8 mouse cellular contexts compared by ENCODE assay signal in the genomic region with DNA sequence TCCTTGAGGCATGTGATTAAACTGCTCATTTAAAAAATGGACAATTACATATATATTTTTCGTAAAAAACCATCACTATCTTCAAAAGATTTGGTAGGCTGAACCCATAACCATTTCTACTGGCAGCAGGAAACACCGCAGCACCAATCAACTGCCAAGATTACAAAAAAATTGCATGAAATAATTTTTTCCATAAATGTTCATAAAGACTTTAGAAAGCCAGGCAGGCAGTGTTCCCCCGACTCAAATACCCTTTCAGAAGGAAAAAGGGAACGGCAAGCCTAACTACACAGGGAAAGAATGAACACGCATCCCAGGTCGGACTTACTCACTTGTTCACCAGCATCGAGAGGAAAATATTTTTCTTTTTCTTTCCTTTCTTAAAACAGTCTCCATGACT. TPM values are rescaled to one million over a fixed set of nuclear protein-coding genes. Genes with fewer than 3 reads are reported as not detected.
DNase-seq lines count a peak whose midpoint lies in the region; ATAC-seq and TF ChIP-seq lines count a peak whose summit lies in the region.

No protein-coding gene starts in this region.

- no peaks in the 10 kb centered on the region for H3K9me3 ChIP-seq in lung, embryonic 15.5 days
- no peaks in the 10 kb centered on the region for H3K9me3 ChIP-seq in intestine, embryonic 14.5 days (ENCODE audit: control insufficient read depth, low read length)
- H3K9me3 ChIP-seq in neural tube, embryonic 14.5 days (ENCODE audit: control insufficient read depth, low read length) = no peaks in the 10 kb centered on the region

- 4% methylated on average over 7 of the region's 7 CpGs for WGBS in lung, embryonic 15.5 days
- WGBS in intestine, embryonic 14.5 days = 6% methylated on average over 7 of the region's 7 CpGs
- 30% methylated on average over 7 of the region's 7 CpGs for WGBS in neural tube, embryonic 14.5 days

- H3K4me3 ChIP-seq in lung, embryonic 15.5 days = peak overlapping the region; percentile 71
- H3K4me3 ChIP-seq in cortical plate, adult 2 months (ENCODE audit: insufficient read depth, low read length) = peak overlapping the region; percentile 82
- H3K4me3 ChIP-seq in intestine, embryonic 14.5 days (ENCODE audit: low read depth, low read length) = peak overlapping the region; percentile 74
- peak overlapping the region; percentile 41; the same call in 1 of the 2 replicates for H3K4me3 ChIP-seq in neural tube, embryonic 14.5 days (ENCODE audit: low read depth, low read length)

- no peak for TF ChIP-seq POLR2A in cortical plate, adult 2 months (IDR thresholded peaks at IDR 0.05; ENCODE audit: extremely low read depth, insufficient read depth, low read length)

- DNase-seq in lung, postnatal 36 days = no peak
- DNase-seq in intestine, embryonic 14.5 days (ENCODE audit: low spot score) = no peak
- no peak for DNase-seq in cerebellum, adult 11 months
- DNase-seq in right cerebral cortex, postnatal 14 days = no peak

- H3K27me3 ChIP-seq in lung, embryonic 15.5 days = no peaks in the 10 kb centered on the region
- H3K27me3 ChIP-seq in intestine, embryonic 14.5 days (replicated peaks; ENCODE audit: control insufficient read depth, insufficient read depth, low read length) = no peaks in the 10 kb centered on the region
- no peaks in the 10 kb centered on the region for H3K27me3 ChIP-seq in neural tube, embryonic 14.5 days (ENCODE audit: control insufficient read depth, insufficient read depth, low read length)

- peaks cover 24% of the 10 kb centered on the region for H3K4me1 ChIP-seq in lung, embryonic 15.5 days
- H3K4me1 ChIP-seq in cortical plate, adult 2 months (ENCODE audit: control insufficient read depth, insufficient read depth, low read length) = peaks cover 1% of the 10 kb centered on the region; the same call in 1 of the 2 replicates
- peaks cover 4% of the 10 kb centered on the region; the same call in 1 of the 2 replicates for H3K4me1 ChIP-seq in intestine, embryonic 14.5 days (replicated peaks; ENCODE audit: control insufficient read depth, insufficient read depth, low read length)
- no peaks in the 10 kb centered on the region for H3K4me1 ChIP-seq in neural tube, embryonic 14.5 days (ENCODE audit: control insufficient read depth, insufficient read depth, low read length)

- ATAC-seq in lung, embryonic 15.5 days (ENCODE audit: borderline replicate concordance, extremely low read depth, low FRiP score, low TSS enrichment) = no peak
- no peak for ATAC-seq in intestine, embryonic 14.5 days (replicated peaks; ENCODE audit: low FRiP score, low TSS enrichment, low read depth)
- ATAC-seq in neural tube, embryonic 14.5 days (ENCODE audit: low read depth) = no peak
- no peak for ATAC-seq in cerebellum, adult (ENCODE audit: insufficient number of reproducible peaks, low FRiP score, low TSS enrichment)

- peak overlapping the region; percentile 74 for H3K9ac ChIP-seq in lung, embryonic 15.5 days
- H3K9ac ChIP-seq in intestine, embryonic 14.5 days (ENCODE audit: low read length) = peak overlapping the region; percentile 76
- no peak overlapping the region; the same call in 1 of the 2 replicates for H3K9ac ChIP-seq in neural tube, embryonic 14.5 days (replicated peaks; ENCODE audit: low read depth, low read length)

- H3K27ac ChIP-seq in lung, embryonic 15.5 days = peak overlapping the region; percentile 4; the same call in 1 of the 2 replicates
- H3K27ac ChIP-seq in cortical plate, adult 2 months (ENCODE audit: insufficient read depth, low read length) = no peak overlapping the region
- H3K27ac ChIP-seq in intestine, embryonic 14.5 days (ENCODE audit: low read depth) = peak overlapping the region; percentile 78
- no peak overlapping the region for H3K27ac ChIP-seq in neural tube, embryonic 14.5 days (ENCODE audit: low read depth, low read length)

- no peak for TF ChIP-seq CTCF in cortical plate, adult 2 months (IDR thresholded peaks at IDR 0.05; ENCODE audit: extremely low read depth, insufficient read depth, low read length)

- H3K36me3 ChIP-seq in lung, embryonic 15.5 days = peaks cover 12% of the 10 kb centered on the region
- H3K36me3 ChIP-seq in intestine, embryonic 14.5 days (ENCODE audit: control insufficient read depth, insufficient read depth, low read length) = peaks cover 16% of the 10 kb centered on the region
- no peaks in the 10 kb centered on the region for H3K36me3 ChIP-seq in neural tube, embryonic 14.5 days (ENCODE audit: control insufficient read depth, insufficient read depth, low read length)

- H3K4me2 ChIP-seq in lung, embryonic 15.5 days = peak overlapping the region; percentile 60
- peak overlapping the region; percentile 61 for H3K4me2 ChIP-seq in intestine, embryonic 14.5 days (ENCODE audit: low read length)
- peak overlapping the region; percentile 80 for H3K4me2 ChIP-seq in neural tube, embryonic 14.5 days (ENCODE audit: low read depth, low read length)

RNA-seq across cellular contexts. Expression of gene Net1, which starts 25.4 kb away (rescaled TPM):
- polyA plus RNA-seq in lung, embryonic 15.5 days (2015; fragmentation: Nextera tagmentation; extraction: Ambion mirVana) = 89.7 and 90.6 TPM in 2 replicates
- polyA plus RNA-seq in cortical plate, adult 2 months (2012; rRNA removed) = 18.5 and 18.7 TPM in 2 replicates
- 83.5 and 86.4 TPM in 2 replicates for polyA plus RNA-seq in intestine, embryonic 14.5 days (2014; fragmentation: Nextera tagmentation; extraction: Ambion mirVana)
- 7.3 and 13.2 TPM in 2 replicates for polyA plus RNA-seq in neural tube, embryonic 14.5 days (2014; fragmentation: Nextera tagmentation; extraction: Ambion mirVana)

RNA-seq across cellular contexts. Expression of gene Tubal3, which starts 25.5 kb away (rescaled TPM):
- not detected in 2 replicates for polyA plus RNA-seq in lung, embryonic 15.5 days (2015; fragmentation: Nextera tagmentation; extraction: Ambion mirVana)
- polyA plus RNA-seq in cortical plate, adult 2 months (2012; rRNA removed) = not detected in 2 replicates
- 6.7 and 9.2 TPM in 2 replicates for polyA plus RNA-seq in intestine, embryonic 14.5 days (2014; fragmentation: Nextera tagmentation; extraction: Ambion mirVana)
- not detected in 2 replicates for polyA plus RNA-seq in neural tube, embryonic 14.5 days (2014; fragmentation: Nextera tagmentation; extraction: Ambion mirVana)

RNA-seq across cellular contexts. Expression of gene Calm5, which starts 38.6 kb away (rescaled TPM):
- not detected in 2 replicates for polyA plus RNA-seq in lung, embryonic 15.5 days (2015; fragmentation: Nextera tagmentation; extraction: Ambion mirVana)
- not detected in 2 replicates for polyA plus RNA-seq in cortical plate, adult 2 months (2012; rRNA removed)
- polyA plus RNA-seq in intestine, embryonic 14.5 days (2014; fragmentation: Nextera tagmentation; extraction: Ambion mirVana) = not detected in 2 replicates
- polyA plus RNA-seq in neural tube, embryonic 14.5 days (2014; fragmentation: Nextera tagmentation; extraction: Ambion mirVana) = not detected in 2 replicates

RNA-seq across cellular contexts. Expression of gene Ucn3, which starts 52.5 kb away (rescaled TPM):
- not detected in 2 replicates for polyA plus RNA-seq in lung, embryonic 15.5 days (2015; fragmentation: Nextera tagmentation; extraction: Ambion mirVana)
- polyA plus RNA-seq in cortical plate, adult 2 months (2012; rRNA removed) = not detected in 2 replicates
- 0.12 TPM in 1 of 2 replicates, not detected in the other for polyA plus RNA-seq in intestine, embryonic 14.5 days (2014; fragmentation: Nextera tagmentation; extraction: Ambion mirVana)
- not detected in 2 replicates for polyA plus RNA-seq in neural tube, embryonic 14.5 days (2014; fragmentation: Nextera tagmentation; extraction: Ambion mirVana)

RNA-seq across cellular contexts. Expression of gene Calm4, which starts 55.0 kb away (rescaled TPM):
- polyA plus RNA-seq in lung, embryonic 15.5 days (2015; fragmentation: Nextera tagmentation; extraction: Ambion mirVana) = not detected in 2 replicates
- not detected in 2 replicates for polyA plus RNA-seq in cortical plate, adult 2 months (2012; rRNA removed)
- polyA plus RNA-seq in intestine, embryonic 14.5 days (2014; fragmentation: Nextera tagmentation; extraction: Ambion mirVana) = not detected in 2 replicates
- not detected in 2 replicates for polyA plus RNA-seq in neural tube, embryonic 14.5 days (2014; fragmentation: Nextera tagmentation; extraction: Ambion mirVana)

Comparison
In these comparisons a context has a peak if more than half of its experiments do, and no peak if none do; other contexts are left out.
1. H3K27ac ChIP-seq: peak in lung, embryonic 15.5 days (single experiment) and intestine, embryonic 14.5 days (single experiment); none in cortical plate, adult 2 months (single experiment) and neural tube, embryonic 14.5 days (single experiment).
2. Peak in every context shown above with its lines, with median percentiles within 50 percentile points of each other: H3K4me2 ChIP-seq and H3K4me3 ChIP-seq.